Mouse (Mus musculus): ENCODE results near the gene Cnpy3. TPM values are rescaled to one million over a fixed set of nuclear protein-coding genes. Genes with fewer than 3 reads are reported as not detected.

Gene Cnpy3
- polyA plus RNA-seq, 2 experiments: 17.7 to 18.0 TPM

DNA sequence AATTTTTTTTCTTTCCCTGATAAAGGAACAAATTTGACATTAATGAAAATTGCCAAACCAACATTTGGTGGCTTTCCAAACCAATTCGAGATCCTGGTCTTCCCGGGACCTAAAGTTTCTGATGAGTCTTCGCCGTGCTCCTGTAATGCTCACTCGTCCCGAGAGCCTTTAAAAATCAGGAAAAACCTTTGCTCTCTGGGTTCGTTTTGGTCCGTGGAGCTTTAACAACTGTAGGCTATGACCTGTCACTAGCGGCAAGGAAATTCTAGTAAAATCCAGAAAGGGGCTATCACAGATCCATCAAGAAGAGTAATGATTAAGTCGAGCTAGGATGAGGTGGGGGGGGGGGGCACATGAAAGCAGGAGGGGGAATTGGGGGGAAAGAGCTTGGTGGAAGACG, 29.9 kb upstream of the Cnpy3 start:
- 4% methylated on average over 11 of the region's 11 CpGs for WGBS (ENCODE audit: insufficient replicate concordance)
- TF ChIP-seq EP300 (IDR thresholded peaks at IDR 0.05; ENCODE audit: low read depth) (no peak), CTCF (IDR thresholded peaks at IDR 0.05; ENCODE audit: low read depth) (no peak)
- Histone ChIP-seq H3K4me1 (replicated peaks; ENCODE audit: control insufficient read depth in 2 of 2, insufficient read depth in 2 of 2, low read length in 1 of 2) (peaks cover 4 to 6% of the 10 kb centered on the region in 2 experiments), H3K4me2 (ENCODE audit: low read depth) (peak overlapping the region; percentile 89), H3K36me3 (replicated peaks; ENCODE audit: control insufficient read depth, insufficient read depth, low read depth) (peaks cover 38% of the 10 kb centered on the region), H3K27me3 (ENCODE audit: control insufficient read depth, insufficient read depth, low read length) (no peaks in the 10 kb centered on the region), H3K9ac (replicated peaks) (peak overlapping the region; percentile 80), H3K27ac (peak overlapping the region; percentile 53), H3K9me3 (ENCODE audit: control insufficient read depth, low read length) (no peaks in the 10 kb centered on the region), H3K4me3 (ENCODE audit: insufficient read depth in 1 of 2, low read depth in 2 of 2, low read length in 2 of 2) (peak overlapping the region; percentile 88 to 99)
- no peak for DNase-seq (ENCODE audit: low read depth in 3 of 3, low spot score in 3 of 3)
- no peak for ATAC-seq (ENCODE audit: insufficient read depth)

DNA sequence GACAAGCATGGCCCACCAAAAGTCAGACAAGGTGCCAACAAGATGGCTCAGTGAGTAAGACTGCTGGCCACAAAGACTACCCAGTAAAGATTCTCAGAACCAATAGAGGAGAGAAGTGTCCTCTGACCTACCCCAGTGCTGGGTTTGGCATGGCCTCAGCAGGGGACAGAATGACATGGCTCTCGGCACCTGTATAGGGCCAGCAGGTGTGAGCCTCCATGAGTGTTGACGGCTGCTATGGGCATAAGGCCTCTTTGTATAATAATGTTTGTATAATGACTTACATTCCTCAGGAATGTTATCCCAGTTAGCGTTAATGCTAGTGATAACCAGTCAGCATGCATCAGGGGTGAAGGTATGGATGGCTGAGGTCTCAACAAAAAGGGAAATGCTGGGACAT, 24.1 kb upstream of the Cnpy3 start:
- Histone ChIP-seq H3K4me2 (ENCODE audit: low read depth) (no peak overlapping the region), H3K9ac (replicated peaks) (no peak overlapping the region), H3K27me3 (ENCODE audit: control insufficient read depth, insufficient read depth, low read length) (no peaks in the 10 kb centered on the region), H3K4me1 (replicated peaks; ENCODE audit: control insufficient read depth in 2 of 2, insufficient read depth in 2 of 2, low read length in 1 of 2) (peaks cover 0 to 7% of the 10 kb centered on the region in 2 experiments; a peak in 3 of 4 replicates), H3K9me3 (ENCODE audit: control insufficient read depth, low read length) (no peaks in the 10 kb centered on the region), H3K4me3 (ENCODE audit: insufficient read depth in 1 of 2, low read depth in 2 of 2, low read length in 2 of 2) (no peak overlapping the region), H3K27ac (no peak overlapping the region), H3K36me3 (replicated peaks; ENCODE audit: control insufficient read depth, insufficient read depth, low read depth) (peaks cover 60% of the 10 kb centered on the region)
- TF ChIP-seq EP300 (IDR thresholded peaks at IDR 0.05; ENCODE audit: low read depth): no peak
- TF ChIP-seq CTCF (IDR thresholded peaks at IDR 0.05; ENCODE audit: low read depth): no peak
- no peak for DNase-seq (ENCODE audit: low read depth in 3 of 3, low spot score in 3 of 3)
- no peak for ATAC-seq (ENCODE audit: insufficient read depth)
- WGBS (ENCODE audit: insufficient replicate concordance): 81% methylated on average over 3 of the region's 3 CpGs

DNA sequence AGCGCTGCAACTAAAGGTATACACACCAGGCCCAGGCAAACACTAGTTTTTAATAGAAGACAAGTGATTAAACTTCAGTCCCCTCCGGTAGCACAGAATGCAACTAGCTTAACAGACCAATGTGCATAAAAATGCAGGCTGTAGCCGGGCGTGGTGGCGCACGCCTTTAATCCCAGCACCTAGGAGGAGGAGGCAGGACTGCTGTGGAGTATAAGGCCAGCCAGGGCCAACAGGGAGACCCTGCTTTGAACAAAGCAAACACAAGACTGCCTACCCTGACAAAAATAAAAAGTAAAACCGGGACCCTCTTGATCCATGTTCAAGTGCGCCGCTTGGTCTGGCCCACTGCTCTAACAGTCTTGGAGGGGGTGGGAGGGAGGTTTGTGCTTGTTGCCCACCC, 23.1 kb upstream of the Cnpy3 start:
- TF ChIP-seq CTCF (IDR thresholded peaks at IDR 0.05; ENCODE audit: low read depth) (no peak), EP300 (IDR thresholded peaks at IDR 0.05; ENCODE audit: low read depth) (no peak)
- Histone ChIP-seq H3K4me1 (replicated peaks; ENCODE audit: control insufficient read depth in 2 of 2, insufficient read depth in 2 of 2, low read length in 1 of 2) (peaks cover 0 to 7% of the 10 kb centered on the region in 2 experiments; a peak in 2 of 4 replicates), H3K4me2 (ENCODE audit: low read depth) (no peak overlapping the region), H3K27ac (no peak overlapping the region), H3K9ac (replicated peaks) (no peak overlapping the region), H3K4me3 (ENCODE audit: insufficient read depth in 1 of 2, low read depth in 2 of 2, low read length in 2 of 2) (no peak overlapping the region), H3K27me3 (ENCODE audit: control insufficient read depth, insufficient read depth, low read length) (no peaks in the 10 kb centered on the region), H3K9me3 (ENCODE audit: control insufficient read depth, low read length) (no peaks in the 10 kb centered on the region), H3K36me3 (replicated peaks; ENCODE audit: control insufficient read depth, insufficient read depth, low read depth) (peaks cover 54% of the 10 kb centered on the region)
- WGBS (ENCODE audit: insufficient replicate concordance): 88% methylated on average over 9 of the region's 9 CpGs
- DNase-seq (ENCODE audit: low read depth in 3 of 3, low spot score in 3 of 3) (no peak), ATAC-seq (ENCODE audit: insufficient read depth) (no peak)

DNA sequence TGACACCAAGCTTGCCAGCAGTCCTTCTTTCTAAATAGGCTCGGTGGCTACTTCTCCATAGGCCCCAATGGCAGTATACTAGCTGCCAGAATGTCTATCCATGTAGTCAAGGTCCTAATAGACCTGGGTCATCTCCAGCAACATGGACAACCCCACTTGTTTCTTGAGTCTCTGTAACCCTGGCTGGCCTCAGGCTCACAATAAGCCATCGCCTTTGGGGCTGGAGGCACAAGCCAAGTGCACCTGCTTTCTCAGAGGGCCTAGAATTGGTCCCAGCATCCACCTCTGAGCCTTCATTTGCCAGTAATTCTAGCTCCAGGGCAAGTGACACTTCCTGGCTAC, 22.1 kb upstream of the Cnpy3 start:
- no peak for DNase-seq (ENCODE audit: low read depth in 3 of 3, low spot score in 3 of 3)
- no peaks in the 10 kb centered on the region for H3K27me3 ChIP-seq (ENCODE audit: control insufficient read depth, insufficient read depth, low read length)
- peaks cover 44% of the 10 kb centered on the region for H3K36me3 ChIP-seq (replicated peaks; ENCODE audit: control insufficient read depth, insufficient read depth, low read depth)
- H3K4me3 ChIP-seq (ENCODE audit: insufficient read depth in 1 of 2, low read depth in 2 of 2, low read length in 2 of 2): peak overlapping the region in 1 of 2 experiments; percentile 86; a peak in 2 of 4 replicates
- no peak for TF ChIP-seq CTCF (IDR thresholded peaks at IDR 0.05; ENCODE audit: low read depth)
- no peak for TF ChIP-seq EP300 (IDR thresholded peaks at IDR 0.05; ENCODE audit: low read depth)
- peaks cover 0 to 7% of the 10 kb centered on the region in 2 experiments; a peak in 2 of 4 replicates for H3K4me1 ChIP-seq (replicated peaks; ENCODE audit: control insufficient read depth in 2 of 2, insufficient read depth in 2 of 2, low read length in 1 of 2)
- 52% methylated on average over 2 of the region's 2 CpGs for WGBS (ENCODE audit: insufficient replicate concordance)
- H3K27ac ChIP-seq: no peak overlapping the region
- H3K9me3 ChIP-seq (ENCODE audit: control insufficient read depth, low read length): no peaks in the 10 kb centered on the region
- peak overlapping the region; percentile 82 for H3K4me2 ChIP-seq (ENCODE audit: low read depth)
- no peak for ATAC-seq (ENCODE audit: insufficient read depth)
- H3K9ac ChIP-seq (replicated peaks): peak overlapping the region; percentile 18; the same call in 1 of the 2 replicates

DNA sequence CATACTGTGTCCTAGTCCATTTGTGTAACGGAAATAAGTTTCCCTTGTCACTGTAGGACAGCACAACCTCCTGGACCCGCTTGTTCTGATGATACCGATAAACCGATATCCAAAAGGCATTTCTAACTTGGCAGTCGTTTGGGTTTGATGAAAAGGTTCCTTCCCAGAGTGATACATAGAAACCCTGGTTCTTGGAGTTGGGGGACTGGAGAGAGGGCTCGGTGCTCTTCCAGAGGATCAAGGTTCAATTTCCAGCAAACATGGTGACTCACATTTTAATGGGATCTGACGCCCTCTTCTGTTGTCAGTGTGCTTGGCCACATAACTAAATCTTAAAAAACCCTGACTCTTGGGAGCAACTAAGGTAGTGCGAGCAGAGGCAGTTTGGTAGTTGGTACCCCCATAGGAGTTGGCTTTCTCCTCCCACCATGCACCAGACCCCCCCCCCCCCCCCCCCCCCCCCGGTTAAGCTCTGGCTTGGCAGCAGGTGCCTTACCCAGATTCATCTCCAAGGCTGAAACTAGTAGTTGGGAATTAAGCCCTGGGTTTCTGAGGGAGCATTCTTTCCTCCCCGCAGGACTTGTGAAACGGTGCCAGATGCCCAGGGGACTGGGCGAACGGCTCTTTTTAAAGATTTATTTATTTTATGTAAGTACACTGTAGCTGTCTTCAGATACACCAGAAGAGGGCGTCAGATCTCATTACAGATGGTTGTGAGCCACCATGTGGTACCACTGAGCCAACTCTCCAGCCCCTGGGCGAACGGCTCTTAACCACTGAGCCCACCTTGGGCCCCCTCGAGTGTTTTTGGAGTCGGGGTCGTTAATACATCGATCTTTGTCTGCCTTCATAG, 21.5 kb upstream of the Cnpy3 start:
- peaks cover 38% of the 10 kb centered on the region for H3K36me3 ChIP-seq (replicated peaks; ENCODE audit: control insufficient read depth, insufficient read depth, low read depth)
- H3K4me2 ChIP-seq (ENCODE audit: low read depth): peak overlapping the region; percentile 82
- DNase-seq (ENCODE audit: low read depth in 3 of 3, low spot score in 3 of 3): peak in 1 of 3 experiments; percentile 33
- ATAC-seq (ENCODE audit: insufficient read depth): peak; percentile 23; the same call in 1 of the 2 replicates
- no peaks in the 10 kb centered on the region for H3K27me3 ChIP-seq (ENCODE audit: control insufficient read depth, insufficient read depth, low read length)
- H3K4me1 ChIP-seq (replicated peaks; ENCODE audit: control insufficient read depth in 2 of 2, insufficient read depth in 2 of 2, low read length in 1 of 2): peaks cover 0 to 7% of the 10 kb centered on the region in 2 experiments; a peak in 2 of 4 replicates
- TF ChIP-seq EP300 (IDR thresholded peaks at IDR 0.05; ENCODE audit: low read depth): no peak
- TF ChIP-seq CTCF (IDR thresholded peaks at IDR 0.05; ENCODE audit: low read depth): peak; percentile 49; the same call in 1 of the 2 replicates
- no peaks in the 10 kb centered on the region for H3K9me3 ChIP-seq (ENCODE audit: control insufficient read depth, low read length)
- H3K4me3 ChIP-seq (ENCODE audit: insufficient read depth in 1 of 2, low read depth in 2 of 2, low read length in 2 of 2): peak overlapping the region; percentile 86 to 89
- peak overlapping the region; percentile 43 for H3K27ac ChIP-seq
- WGBS (ENCODE audit: insufficient replicate concordance): 7% methylated on average over 19 of the region's 20 CpGs
- H3K9ac ChIP-seq (replicated peaks): peak overlapping the region; percentile 85
